Mouse (Mus musculus) MEL (cell line): ENCODE measurements around the gene Hspb6. TPM values are rescaled to one million over a fixed set of nuclear protein-coding genes. Genes with fewer than 3 reads are reported as not detected.
A peak's percentile ranks its signal among the peaks of the same experiment; 100 is the strongest.

Experiments used
- DNase-seq: peaks from one replicate; pipeline ENCODE4 v3.0.0; 2011; ENCODE audit warnings: low read depth, low spot score
- H3K27ac ChIP-seq: 2 replicates; pipeline ENCODE4 v1.5.1; 2012; ENCODE audit warnings: low read depth, mild to moderate bottlenecking, control low read depth, low read length, moderate library complexity; ENCODE audit not compliant: control insufficient read depth
- H3K27me3 ChIP-seq, 2 experiments: fragments of 150-350 bp in 1 of 2; sonication (generic) in 1 of 2; 2 replicates each; pipeline ENCODE4 v1.6.1; 2012; ENCODE audit warnings: low read length in 2 of 2, mild to moderate bottlenecking in 2 of 2, improper control_type of control experiment in 1 of 2, moderate library complexity in 1 of 2; ENCODE audit not compliant: insufficient read depth in 2 of 2, control insufficient read depth in 1 of 2
- H3K36me3 ChIP-seq, 2 experiments: 2 replicates each; pipeline ENCODE4 v1.6.1; 2012 to 2014; ENCODE audit warnings: low read length in 2 of 2, improper control_type of control experiment in 1 of 2, inconsistent platforms in 1 of 2, mild to moderate bottlenecking in 1 of 2; ENCODE audit not compliant: insufficient read depth in 2 of 2, control insufficient read depth in 1 of 2
- H3K4me1 ChIP-seq, 2 experiments: fragments of 150-350 bp in 1 of 2; sonication (generic) in 1 of 2; 2 replicates each; pipeline ENCODE4 v1.6.1; 2012; ENCODE audit warnings: low read length in 2 of 2, improper control_type of control experiment in 1 of 2, mild to moderate bottlenecking in 1 of 2; ENCODE audit not compliant: insufficient read depth in 2 of 2, control insufficient read depth in 1 of 2
- H3K4me3 ChIP-seq, 2 experiments: fragments of 150-350 bp in 1 of 2; sonication (generic) in 1 of 2; 2 replicates each; pipeline ENCODE4 v1.5.1; 2012; ENCODE audit warnings: low read depth in 2 of 2, low read length in 2 of 2, mild to moderate bottlenecking in 2 of 2, moderate library complexity in 2 of 2, control low read depth in 1 of 2, improper control_type of control experiment in 1 of 2; ENCODE audit not compliant: control insufficient read depth in 1 of 2, insufficient read depth in 1 of 2
- H3K79me2 ChIP-seq: 2 replicates; pipeline ENCODE4 v1.6.1; 2012; ENCODE audit warnings: mild to moderate bottlenecking, low read length, moderate library complexity; ENCODE audit not compliant: control insufficient read depth, poor library complexity, insufficient read depth
- H3K9ac ChIP-seq: 2 replicates; pipeline ENCODE4 v1.6.1; 2012; ENCODE audit warnings: low read depth, mild to moderate bottlenecking, control low read depth, low read length, moderate library complexity; ENCODE audit not compliant: control insufficient read depth, poor library complexity, severe bottlenecking
- H3K9me3 ChIP-seq: fragments of 150-350 bp; sonication (generic); replicated peaks from 2 replicates; pipeline ENCODE4 v1.6.1; 2012; ENCODE audit warnings: mild to moderate bottlenecking, low read length, improper control_type of control experiment, moderate library complexity; ENCODE audit not compliant: insufficient read depth
- BHLHE40 ChIP-seq: IDR thresholded peaks from 2 replicates; pipeline ENCODE4 v1.6.1; 2012; ENCODE audit warnings: low read depth, mild to moderate bottlenecking, inconsistent platforms, low read length, improper control_type of control experiment, borderline replicate concordance
- CHD1 ChIP-seq: IDR thresholded peaks from 2 replicates; pipeline ENCODE4 v1.6.1; 2012; ENCODE audit warnings: low read depth, mild to moderate bottlenecking, inconsistent platforms, low read length, improper control_type of control experiment
- CTCF ChIP-seq, 3 experiments: IDR thresholded peaks in 2 of 3; conservative IDR thresholded peaks in 1 of 3; 2 replicates each; pipeline ENCODE4 v1.5.1; 2011 to 2012; ENCODE audit warnings: low read length in 3 of 3, low read depth in 2 of 3, mild to moderate bottlenecking in 2 of 3, improper control_type of control experiment in 1 of 3, inconsistent platforms in 1 of 3, mixed read lengths in 1 of 3, moderate library complexity in 1 of 3; ENCODE audit not compliant: control insufficient read depth in 1 of 3, insufficient read depth in 1 of 3, poor library complexity in 1 of 3, severe bottlenecking in 1 of 3
- E2F4 ChIP-seq: IDR thresholded peaks from 2 replicates; pipeline ENCODE4 v1.6.1; 2011; ENCODE audit warnings: low read depth, low read length, improper control_type of control experiment, borderline replicate concordance
- ELF1 ChIP-seq: IDR thresholded peaks from 2 replicates; pipeline ENCODE4 v1.6.1; 2014; ENCODE audit warnings: low read depth, mild to moderate bottlenecking, inconsistent platforms, low read length, improper control_type of control experiment, moderate library complexity
- GATA1 ChIP-seq: IDR thresholded peaks from 2 replicates; pipeline ENCODE4 v1.6.1; 2011; ENCODE audit warnings: low read depth, low read length, improper control_type of control experiment
- HCFC1 ChIP-seq: IDR thresholded peaks from 2 replicates; pipeline ENCODE4 v1.6.1; 2012; ENCODE audit warnings: low read depth, mild to moderate bottlenecking, inconsistent platforms, low read length, improper control_type of control experiment, moderate library complexity
- JUND ChIP-seq: IDR thresholded peaks from 2 replicates; pipeline ENCODE4 v1.6.1; 2011; ENCODE audit warnings: low read depth, mild to moderate bottlenecking, improper control_type of control experiment, low read length
- MAFK ChIP-seq: IDR thresholded peaks from 2 replicates; pipeline ENCODE4 v1.6.1; 2011; ENCODE audit warnings: low read depth, mild to moderate bottlenecking, low read length, improper control_type of control experiment, borderline replicate concordance
- MAX ChIP-seq: IDR thresholded peaks from 2 replicates; pipeline ENCODE4 v1.6.1; 2011; ENCODE audit warnings: low read length, improper control_type of control experiment
- MAZ ChIP-seq: IDR thresholded peaks from 2 replicates; pipeline ENCODE4 v1.6.1; 2012; ENCODE audit warnings: low read depth, mild to moderate bottlenecking, inconsistent platforms, low read length, improper control_type of control experiment
- MXI1 ChIP-seq: IDR thresholded peaks from 2 replicates; pipeline ENCODE4 v1.6.1; 2011; ENCODE audit warnings: mild to moderate bottlenecking, low read depth, low read length, improper control_type of control experiment
- MYB ChIP-seq: IDR thresholded peaks from 2 replicates; pipeline ENCODE4 v1.6.1; 2011; ENCODE audit warnings: mild to moderate bottlenecking, low read depth, low read length, improper control_type of control experiment
- MYC ChIP-seq: IDR thresholded peaks from 2 replicates; pipeline ENCODE4 v1.6.1; 2011; ENCODE audit warnings: low read depth, mild to moderate bottlenecking, low read length, improper control_type of control experiment, moderate library complexity
- NELFE ChIP-seq: IDR thresholded peaks from 2 replicates; pipeline ENCODE4 v1.6.1; 2011; ENCODE audit warnings: low read depth, low read length, improper control_type of control experiment
- NRF1 ChIP-seq: IDR thresholded peaks from 2 replicates; pipeline ENCODE4 v1.6.1; 2014; ENCODE audit warnings: low read depth, mild to moderate bottlenecking, inconsistent platforms, low read length, improper control_type of control experiment, moderate library complexity; ENCODE audit not compliant: poor library complexity, insufficient read depth, severe bottlenecking
- POLR2A ChIP-seq, 2 experiments: IDR thresholded peaks; 2 replicates each; pipeline ENCODE4 v1.6.1; 2011 to 2012; ENCODE audit warnings: low read length in 2 of 2, mild to moderate bottlenecking in 2 of 2, control low read depth in 1 of 2, improper control_type of control experiment in 1 of 2, low read depth in 1 of 2, moderate library complexity in 1 of 2; ENCODE audit not compliant: control insufficient read depth in 1 of 2, insufficient read depth in 1 of 2, poor library complexity in 1 of 2
- POLR2AphosphoS2 ChIP-seq: IDR thresholded peaks from 2 replicates; pipeline ENCODE4 v1.6.1; 2011; ENCODE audit warnings: low read length, improper control_type of control experiment
- RAD21 ChIP-seq: IDR thresholded peaks from 2 replicates; pipeline ENCODE4 v1.6.1; 2011; ENCODE audit warnings: mild to moderate bottlenecking, low read depth, low read length, improper control_type of control experiment
- TAL1 ChIP-seq: IDR thresholded peaks from 2 replicates; pipeline ENCODE4 v1.6.1; 2012; ENCODE audit warnings: mild to moderate bottlenecking, inconsistent platforms, low read length, moderate library complexity, mixed read lengths
- TBP ChIP-seq: IDR thresholded peaks from 2 replicates; pipeline ENCODE4 v1.8.0; 2011; ENCODE audit warnings: low read depth, low read length, improper control_type of control experiment
- TCF12 ChIP-seq: IDR thresholded peaks from 2 replicates; pipeline ENCODE4 v1.6.1; 2014; ENCODE audit warnings: low read depth, mild to moderate bottlenecking, inconsistent platforms, low read length, improper control_type of control experiment, moderate library complexity
- UBTF ChIP-seq: IDR thresholded peaks from 2 replicates; pipeline ENCODE4 v1.6.1; 2012; ENCODE audit warnings: low read depth, mild to moderate bottlenecking, inconsistent platforms, low read length, improper control_type of control experiment, moderate library complexity, borderline replicate concordance; ENCODE audit not compliant: insufficient read depth
- ZC3H11A ChIP-seq: IDR thresholded peaks from 2 replicates; pipeline ENCODE4 v1.6.1; 2012; ENCODE audit warnings: low read depth, mild to moderate bottlenecking, inconsistent platforms, low read length, improper control_type of control experiment
- ZMIZ1 ChIP-seq: IDR thresholded peaks from 2 replicates; pipeline ENCODE4 v1.6.1; 2012; ENCODE audit warnings: low read depth, mild to moderate bottlenecking, inconsistent platforms, low read length, improper control_type of control experiment, moderate library complexity
- ZNF384 ChIP-seq: IDR thresholded peaks from 2 replicates; pipeline ENCODE4 v1.6.1; 2012; ENCODE audit warnings: low read depth, mild to moderate bottlenecking, inconsistent platforms, low read length, improper control_type of control experiment
- polyA plus RNA-seq, 2 experiments: library from polyadenylated mRNA; stranded (reverse) in 1 of 2; unstranded in 1 of 2; fragments of >175 nt in 1 of 2; fragments of >200 nt in 1 of 2; gene quantifications; 2 replicates each; pipeline versions ENCODE4 v1.2.1 to v1.2.4; 2012; ENCODE audit warnings: low replicate concordance in 2 of 2, low read depth in 1 of 2; ENCODE audit not compliant: insufficient read length in 2 of 2, insufficient read depth in 1 of 2, missing spikeins in 1 of 2
- total RNA-seq: library from RNA; depleted of rRNA; stranded (reverse); fragments of 300-350 nt; gene quantifications from 2 replicates; pipeline ENCODE4 v1.2.3, GENCODE M21; 2012

Hspb6 gene
- total and polyA plus RNA-seq, 3 experiments = 1.5 to 12.4 TPM; not detected in 1

DNA sequence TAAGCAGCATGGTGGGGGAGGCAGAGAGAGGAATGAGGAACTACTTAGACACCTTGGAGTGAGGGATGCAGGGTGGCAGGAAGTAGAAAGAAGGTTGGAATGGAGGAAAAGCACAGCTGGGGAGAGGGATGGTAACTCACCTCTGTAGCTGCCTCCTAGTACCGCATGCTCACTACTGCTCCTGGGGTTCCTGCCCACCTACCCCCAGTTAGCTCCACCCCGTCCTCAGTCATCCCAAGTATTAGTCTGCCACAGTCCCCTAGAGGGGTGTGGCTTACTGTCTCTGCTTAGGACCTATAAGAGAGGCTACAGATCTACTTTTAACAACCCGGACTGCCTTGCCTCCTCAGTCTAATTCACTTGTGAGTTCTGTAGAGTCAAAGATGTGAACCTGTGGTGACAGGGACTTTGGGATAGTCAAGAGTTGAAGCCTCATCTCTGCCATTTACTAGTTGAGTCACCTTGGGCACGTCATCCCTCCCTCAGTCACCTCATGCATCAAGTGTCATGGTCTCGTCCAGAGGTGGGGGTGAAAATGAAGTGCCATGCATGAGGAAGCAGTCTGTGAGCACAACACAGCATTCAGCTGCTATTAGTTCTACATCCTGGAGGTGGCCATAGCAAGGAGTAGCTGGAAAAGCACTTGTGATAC is 40.9 kb downstream of the Hspb6 start:
- no peaks in the 10 kb centered on the region for H3K27me3 ChIP-seq
- peak overlapping the region; percentile 56 for H3K9ac ChIP-seq
- H3K9me3 ChIP-seq = no peaks in the 10 kb centered on the region
- H3K36me3 ChIP-seq = peaks cover 0 to 11% of the 10 kb centered on the region in 2 experiments; a peak in 2 of 4 replicates
- H3K4me1 ChIP-seq = peaks cover 10 to 38% of the 10 kb centered on the region in 2 experiments; a peak in 3 of 4 replicates
- peak overlapping the region; percentile 28 to 40 for H3K4me3 ChIP-seq
- peak; percentile 90 for DNase-seq
- H3K27ac ChIP-seq = peak overlapping the region; percentile 84
- peaks cover 16% of the 10 kb centered on the region for H3K79me2 ChIP-seq
- TF ChIP-seq ZMIZ1 (peak; percentile 55; the same call in 1 of the 2 replicates), HCFC1 (peak; percentile 41; the same call in 1 of the 2 replicates), NELFE (peak; percentile 49), TBP (peak; percentile 73), MAX (no peak; the same call in 1 of the 2 replicates), MYC (peak; percentile 74), E2F4 (no peak), CHD1 (peak; percentile 63; the same call in 1 of the 2 replicates), TCF12 (no peak), UBTF (no peak), POLR2A (IDR thresholded peaks at IDR 0.05; ENCODE audit: control insufficient read depth in 1 of 2, insufficient read depth in 1 of 2, low read depth in 1 of 2, low read length in 2 of 2, poor library complexity in 1 of 2) (peak in 1 of 2 experiments; percentile 73; a peak in 2 of 4 replicates), ELF1 (0 out of 2 replicates have a peak, but pooled peaks have one; percentile 17), MAFK (no peak)

DNA sequence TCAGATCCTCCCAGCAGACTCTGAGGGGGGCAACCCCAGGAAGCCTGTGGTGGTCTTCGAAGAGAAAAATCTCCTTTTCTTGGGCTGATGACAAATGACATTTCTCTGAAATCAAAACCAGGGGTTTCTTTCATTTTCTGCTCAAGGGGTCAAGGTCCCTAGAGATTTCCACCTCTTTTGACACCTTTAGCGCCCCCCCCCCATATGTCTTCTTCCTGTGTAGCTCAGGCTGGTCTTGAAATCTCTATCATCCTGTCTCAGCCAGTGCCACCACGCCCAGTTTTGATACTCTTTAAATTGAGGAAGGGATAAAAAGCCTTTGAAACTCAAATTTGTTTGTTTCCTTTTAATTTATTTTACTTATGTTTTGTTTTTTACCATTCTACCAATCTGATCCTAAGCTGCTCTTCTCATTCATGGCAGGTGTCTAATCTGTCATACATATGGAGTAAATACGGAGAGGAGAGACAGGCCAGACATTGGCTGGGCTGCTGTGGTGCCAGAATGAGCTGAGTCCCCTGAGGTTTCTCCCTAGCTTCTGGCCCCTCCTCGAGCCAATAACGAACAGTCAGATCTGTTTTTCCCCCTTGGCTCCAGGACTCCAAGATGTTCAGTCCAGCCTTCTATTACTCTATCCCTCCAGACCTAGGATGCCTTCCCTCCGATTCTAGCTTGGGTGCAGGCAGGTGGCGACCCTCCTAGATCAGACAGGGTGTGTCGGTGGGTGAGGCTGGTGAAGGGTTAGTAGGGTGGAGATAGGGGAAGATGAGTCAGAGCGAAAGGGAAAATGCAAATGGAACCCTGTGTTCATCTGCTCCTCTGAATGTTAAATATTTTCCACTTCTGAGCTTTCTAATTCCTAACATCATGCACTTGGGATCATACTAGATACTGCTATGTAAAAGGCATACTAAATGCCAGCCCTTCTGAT is 41.9 kb downstream of the Hspb6 start:
- Histone ChIP-seq H3K27ac (peak overlapping the region; percentile 84), H3K27me3 (no peaks in the 10 kb centered on the region), H3K9me3 (no peaks in the 10 kb centered on the region), H3K4me3 (peak overlapping the region; percentile 46 to 54), H3K36me3 (peaks cover 0 to 11% of the 10 kb centered on the region in 2 experiments; a peak in 2 of 4 replicates), H3K4me1 (peaks cover 10 to 38% of the 10 kb centered on the region in 2 experiments; a peak in 3 of 4 replicates), H3K79me2 (peaks cover 10% of the 10 kb centered on the region), H3K9ac (peak overlapping the region; percentile 56)
- DNase-seq = peak; percentile 67
- TF ChIP-seq TBP = no peak
- TF ChIP-seq POLR2A (IDR thresholded peaks at IDR 0.05; ENCODE audit: control insufficient read depth in 1 of 2, insufficient read depth in 1 of 2, low read depth in 1 of 2, low read length in 2 of 2, poor library complexity in 1 of 2) = 0 out of 4 replicates have a peak, but pooled peaks of 1 of the 2 experiments have one; percentile 20
- no peak for TF ChIP-seq TAL1
- peak; percentile 60; the same call in 1 of the 2 replicates for TF ChIP-seq MYC
- no peak for TF ChIP-seq RAD21
- no peak for TF ChIP-seq ZNF384
- no peak for TF ChIP-seq ZC3H11A
- no peak for TF ChIP-seq NRF1
- 0 out of 2 replicates have a peak, but pooled peaks have one; percentile 23 for TF ChIP-seq MXI1
- TF ChIP-seq BHLHE40 = no peak
- TF ChIP-seq CTCF (IDR thresholded peaks at IDR 0.05 in 2 of 3, conservative IDR thresholded peaks at IDR 0.05 in 1 of 3; ENCODE audit: control insufficient read depth in 1 of 3, insufficient read depth in 1 of 3, low read depth in 2 of 3, low read length in 3 of 3, poor library complexity in 1 of 3, severe bottlenecking in 1 of 3) = no peak
- TF ChIP-seq TCF12 = no peak
- no peak; the same call in 1 of the 2 replicates for TF ChIP-seq ZMIZ1
- TF ChIP-seq POLR2AphosphoS2 = no peak
- no peak for TF ChIP-seq CHD1
- TF ChIP-seq GATA1 = peak; percentile 17; the same call in 1 of the 2 replicates
- TF ChIP-seq MAZ = no peak
- 0 out of 2 replicates have a peak, but pooled peaks have one; percentile 10 for TF ChIP-seq MAX
- no peak for TF ChIP-seq MYB
- peak; percentile 49; the same call in 1 of the 2 replicates for TF ChIP-seq JUND
